Mouse (Mus musculus): Measurements from ENCODE around the gene Ttc41.

Gene Ttc41

GRCm38 (mm10) chr10:86784126-86784675 lies 78.6 kb downstream of the Ttc41 start:
- no peak for DNase-seq (ENCODE audit: low spot score)

- DNase-seq (ENCODE audit: low spot score), result no peak
Measured at GRCm38 (mm10) chr10:86785396-86785795, 79.8 kb downstream of the Ttc41 start.

GRCm38 (mm10) chr10:86786083-86786482 lies 80.5 kb downstream of the Ttc41 start:
- DNase-seq (ENCODE audit: low spot score), result no peak

- DNase-seq (ENCODE audit: low spot score), result no peak
Measured at GRCm38 (mm10) chr10:86788193-86788592, 82.6 kb downstream of the Ttc41 start.

GRCm38 (mm10) chr10:86789146-86789672 lies 83.6 kb downstream of the Ttc41 start:
- no peak for DNase-seq (ENCODE audit: low spot score)

- no peak for DNase-seq (ENCODE audit: low spot score)
Measured at GRCm38 (mm10) chr10:86791507-86792184, 86.0 kb downstream of the Ttc41 start.

GRCm38 (mm10) chr10:86793509-86793951 lies 87.9 kb downstream of the Ttc41 start:
- peak; percentile 26 for DNase-seq (ENCODE audit: low spot score)

GRCm38 (mm10) chr10:86794196-86794595 lies 88.6 kb downstream of the Ttc41 start:
- DNase-seq (ENCODE audit: low spot score), result no peak

- DNase-seq (ENCODE audit: low spot score), result no peak
Measured at GRCm38 (mm10) chr10:86794794-86795535, 89.4 kb downstream of the Ttc41 start.

- no peak for DNase-seq (ENCODE audit: low spot score)
Measured at GRCm38 (mm10) chr10:86796073-86796741, 90.6 kb downstream of the Ttc41 start.

GRCm38 (mm10) chr10:86807362-86807761 lies 101.8 kb downstream of the Ttc41 start:
- DNase-seq (ENCODE audit: low spot score), result no peak

GRCm38 (mm10) chr10:86808013-86808758 lies 102.6 kb downstream of the Ttc41 start:
- no peak for DNase-seq (ENCODE audit: low spot score)

- no peak for DNase-seq (ENCODE audit: low spot score)
Measured at GRCm38 (mm10) chr10:86810000-86810399, 104.4 kb downstream of the Ttc41 start.

- no peak for DNase-seq (ENCODE audit: low spot score)
Measured at GRCm38 (mm10) chr10:86810612-86811011, 105.0 kb downstream of the Ttc41 start.

- DNase-seq (ENCODE audit: low spot score), result peak; percentile 42
Measured at GRCm38 (mm10) chr10:86814292-86815131, 108.9 kb downstream of the Ttc41 start.

- no peak for DNase-seq (ENCODE audit: low spot score)
Measured at GRCm38 (mm10) chr10:86815133-86815532, 109.5 kb downstream of the Ttc41 start.

- no peak for DNase-seq (ENCODE audit: low spot score)
Measured at GRCm38 (mm10) chr10:86819649-86820165, 114.1 kb downstream of the Ttc41 start.

- no peak for DNase-seq (ENCODE audit: low spot score)
Measured at GRCm38 (mm10) chr10:86821014-86821413, 115.4 kb downstream of the Ttc41 start.

GRCm38 (mm10) chr10:86824093-86824492 lies 118.5 kb downstream of the Ttc41 start:
- no peak for DNase-seq (ENCODE audit: low spot score)

GRCm38 (mm10) chr10:86824871-86825270 lies 119.3 kb downstream of the Ttc41 start:
- DNase-seq (ENCODE audit: low spot score), result no peak

All from ovary, postnatal 36 days (tissue).